Mouse (Mus musculus) embryonic facial prominence, embryonic 12.5 days (tissue): Measurements from ENCODE around the gene Tdrkh. TPM values are rescaled to one million over a fixed set of nuclear protein-coding genes. Genes with fewer than 3 reads are reported as not detected.
A peak's percentile ranks its signal among the peaks of the same experiment; 100 is the strongest.

Experiments used
- ATAC-seq: fragments of 200-750 bp; cut with Nextera tagmentation; 2 replicates; pipeline ENCODE4 v1.8.0; 2017; ENCODE audit not compliant: insufficient number of reproducible peaks, insufficient read depth, low FRiP score, low TSS enrichment
- H3K27ac ChIP-seq: fragments of 300-500 bp; sonication (generic); 2 replicates; pipeline ENCODE4 v1.5.1; 2016; ENCODE audit warnings: mild to moderate bottlenecking
- H3K27me3 ChIP-seq: fragments of 300-500 bp; sonication (generic); 2 replicates; pipeline ENCODE4 v1.6.1; 2016; ENCODE audit warnings: mild to moderate bottlenecking, moderate library complexity
- H3K36me3 ChIP-seq: fragments of 300-500 bp; sonication (generic); 2 replicates; pipeline ENCODE4 v1.6.1; 2016; ENCODE audit warnings: mild to moderate bottlenecking
- H3K4me1 ChIP-seq: fragments of 300-500 bp; sonication (generic); 2 replicates; pipeline ENCODE4 v1.6.1; 2016
- H3K4me2 ChIP-seq: fragments of 300-500 bp; sonication (generic); replicated peaks from 2 replicates; pipeline ENCODE4 v1.6.1; 2016; ENCODE audit warnings: mild to moderate bottlenecking, moderate library complexity
- H3K4me3 ChIP-seq: fragments of 300-500 bp; sonication (generic); 2 replicates; pipeline ENCODE4 v1.5.1; 2016; ENCODE audit warnings: mild to moderate bottlenecking
- H3K9ac ChIP-seq: fragments of 300-500 bp; sonication (generic); 2 replicates; pipeline ENCODE4 v1.6.1; 2016; ENCODE audit warnings: mild to moderate bottlenecking, moderate library complexity
- H3K9me3 ChIP-seq: fragments of 300-500 bp; sonication (generic); 2 replicates; pipeline ENCODE4 v1.6.1; 2016; ENCODE audit warnings: mild to moderate bottlenecking, moderate library complexity
- WGBS: fragments of 180-500 bp; shearing (Covaris S2); methylation state at CpG from one replicate; pipeline ENCODE4 v1.1.7; 2016; 5-methylcytosine and 5-hydroxymethylcytosine counted together
- polyA plus RNA-seq: library from polyadenylated mRNA; unstranded; fragments of >200 nt; fragmentation: Nextera tagmentation; extraction: Ambion mirVana; gene quantifications from 2 replicates; pipeline ENCODE4 v1.2.1, GENCODE M21; 2016

The Tdrkh gene
- polyA plus RNA-seq, 1 experiment from 2014 or later, result 11.8 TPM

- no peak for ATAC-seq
- Histone ChIP-seq H3K4me2 (no peak overlapping the region), H3K4me1 (peaks cover 8% of the 10 kb centered on the region; the same call in 1 of the 2 replicates), H3K9ac (no peak overlapping the region), H3K4me3 (no peak overlapping the region), H3K27ac (no peak overlapping the region), H3K36me3 (no peaks in the 10 kb centered on the region), H3K27me3 (no peaks in the 10 kb centered on the region), H3K9me3 (no peaks in the 10 kb centered on the region)
- WGBS, result 54% methylated on average over 11 of the region's 11 CpGs
Measured at GRCm38 (mm10) chr3:94463926-94464578, 51.0 kb downstream of the Tdrkh start.

- no peak overlapping the region for H3K27ac ChIP-seq
- H3K36me3 ChIP-seq, result no peaks in the 10 kb centered on the region
- H3K27me3 ChIP-seq, result no peaks in the 10 kb centered on the region
- no peak overlapping the region for H3K9ac ChIP-seq
- H3K4me1 ChIP-seq, result peaks cover 8% of the 10 kb centered on the region; the same call in 1 of the 2 replicates
- no peak overlapping the region for H3K4me2 ChIP-seq
- 57% methylated on average over 13 of the region's 13 CpGs for WGBS
- H3K9me3 ChIP-seq, result no peaks in the 10 kb centered on the region
- no peak for ATAC-seq
- no peak overlapping the region for H3K4me3 ChIP-seq
Measured at GRCm38 (mm10) chr3:94465632-94466430, 52.8 kb downstream of the Tdrkh start.

GRCm38 (mm10) chr3:94468931-94469330 is 55.9 kb downstream of the Tdrkh start:
- WGBS, result 31% methylated on average over 3 of the region's 3 CpGs
- Histone ChIP-seq H3K9ac (no peak overlapping the region), H3K4me2 (no peak overlapping the region), H3K36me3 (no peaks in the 10 kb centered on the region), H3K4me1 (peaks cover 18% of the 10 kb centered on the region; the same call in 1 of the 2 replicates), H3K9me3 (no peaks in the 10 kb centered on the region), H3K27ac (no peak overlapping the region), H3K27me3 (no peaks in the 10 kb centered on the region), H3K4me3 (no peak overlapping the region)
- ATAC-seq, result 0 out of 2 replicates have a peak, but pooled peaks have one; percentile 14

GRCm38 (mm10) chr3:94472447-94473114 is 59.5 kb downstream of the Tdrkh start:
- H3K4me3 ChIP-seq, result 0 out of 2 replicates have a peak overlapping the region, but pooled peaks have one; percentile 18
- peaks cover 10% of the 10 kb centered on the region; the same call in 1 of the 2 replicates for H3K4me1 ChIP-seq
- no peaks in the 10 kb centered on the region for H3K36me3 ChIP-seq
- no peaks in the 10 kb centered on the region for H3K9me3 ChIP-seq
- no peak overlapping the region for H3K27ac ChIP-seq
- no peak overlapping the region for H3K9ac ChIP-seq
- peak; percentile 78; the same call in 1 of the 2 replicates for ATAC-seq
- WGBS, result 9% methylated on average over 28 of the region's 28 CpGs
- H3K4me2 ChIP-seq, result peak overlapping the region; percentile 45
- no peaks in the 10 kb centered on the region for H3K27me3 ChIP-seq

DNA sequence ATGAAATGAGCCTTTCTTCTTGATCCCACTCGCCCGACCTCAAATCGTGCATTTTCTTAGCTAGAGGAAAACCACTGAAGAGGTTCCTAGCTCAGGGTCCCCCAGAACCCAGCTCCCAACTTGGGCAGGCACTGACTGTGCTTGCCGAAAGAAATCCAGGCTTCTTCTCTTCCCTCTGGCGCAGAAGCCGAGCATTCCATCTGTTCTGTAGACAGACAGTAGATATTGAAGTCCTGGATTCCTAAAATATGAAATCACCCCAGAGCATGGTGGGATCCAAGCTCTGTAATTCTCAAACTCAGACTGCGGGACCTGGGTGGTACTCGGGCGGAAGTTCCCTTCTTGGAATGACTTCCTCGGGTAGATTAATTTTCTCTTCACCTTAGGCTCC is 60.0 kb downstream of the Tdrkh start:
- Histone ChIP-seq H3K4me2 (no peak overlapping the region), H3K4me1 (peaks cover 15% of the 10 kb centered on the region; the same call in 1 of the 2 replicates), H3K27me3 (peaks cover under 1% of the 10 kb centered on the region; the same call in 1 of the 2 replicates), H3K36me3 (no peaks in the 10 kb centered on the region), H3K27ac (no peak overlapping the region), H3K9ac (no peak overlapping the region), H3K9me3 (no peaks in the 10 kb centered on the region), H3K4me3 (no peak overlapping the region)
- WGBS, result 46% methylated on average over 10 of the region's 10 CpGs
- ATAC-seq, result no peak

DNA sequence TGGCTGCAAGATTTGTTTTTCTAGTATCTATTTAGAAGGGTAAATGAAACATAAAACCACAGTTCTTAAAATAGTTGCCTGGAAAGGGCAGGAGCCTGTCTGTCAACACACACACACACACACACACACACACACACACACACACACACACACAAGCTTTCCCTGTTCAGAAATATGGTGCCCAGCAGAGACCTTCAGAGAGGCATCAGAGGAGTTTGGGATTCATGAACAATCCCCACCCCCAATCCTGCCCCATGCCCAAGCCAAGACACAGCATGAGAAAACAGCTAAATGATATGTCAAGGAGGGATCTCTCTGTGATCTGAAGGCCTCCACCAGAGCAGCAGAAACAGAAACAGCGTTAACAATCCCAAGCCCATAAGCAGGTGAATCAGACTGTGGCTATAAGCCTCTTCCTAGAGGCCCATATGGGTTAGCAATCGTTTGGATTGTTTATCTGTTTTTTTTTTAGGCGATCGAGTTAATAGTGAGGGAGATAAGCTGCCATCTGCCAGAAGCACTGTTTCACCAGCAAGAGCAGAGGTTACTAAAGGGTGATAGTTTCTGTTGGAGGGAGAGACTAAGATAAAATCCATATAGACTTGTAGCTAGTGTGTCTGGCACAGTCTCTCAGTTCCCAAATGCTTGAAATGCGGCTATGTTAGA is 60.6 kb downstream of the Tdrkh start:
- Histone ChIP-seq H3K4me3 (no peak overlapping the region), H3K4me2 (no peak overlapping the region), H3K27me3 (peaks cover 6% of the 10 kb centered on the region), H3K4me1 (peaks cover 18% of the 10 kb centered on the region; the same call in 1 of the 2 replicates), H3K9ac (no peak overlapping the region), H3K27ac (no peak overlapping the region), H3K9me3 (no peaks in the 10 kb centered on the region), H3K36me3 (no peaks in the 10 kb centered on the region)
- no peak for ATAC-seq
- 78% methylated on average over 5 of the region's 5 CpGs for WGBS

- H3K27ac ChIP-seq, result no peak overlapping the region
- H3K4me2 ChIP-seq, result no peak overlapping the region
- H3K9ac ChIP-seq, result no peak overlapping the region
- peaks cover 31% of the 10 kb centered on the region for H3K27me3 ChIP-seq
- no peaks in the 10 kb centered on the region for H3K9me3 ChIP-seq
- H3K4me3 ChIP-seq, result no peak overlapping the region
- no peak for ATAC-seq
- 71% methylated on average over 8 of the region's 8 CpGs for WGBS
- peaks cover 25% of the 10 kb centered on the region for H3K4me1 ChIP-seq
- no peaks in the 10 kb centered on the region for H3K36me3 ChIP-seq
Measured at GRCm38 (mm10) chr3:94476301-94477035, 63.4 kb downstream of the Tdrkh start.

- peaks cover 23% of the 10 kb centered on the region for H3K4me1 ChIP-seq
- no peak for ATAC-seq
- no peak overlapping the region for H3K4me3 ChIP-seq
- WGBS, result 42% methylated on average over 4 of the region's 4 CpGs
- no peaks in the 10 kb centered on the region for H3K9me3 ChIP-seq
- H3K27me3 ChIP-seq, result peaks cover 37% of the 10 kb centered on the region
- H3K27ac ChIP-seq, result no peak overlapping the region
- no peak overlapping the region for H3K4me2 ChIP-seq
- H3K36me3 ChIP-seq, result no peaks in the 10 kb centered on the region
- no peak overlapping the region for H3K9ac ChIP-seq
Measured at GRCm38 (mm10) chr3:94477444-94477843, 64.4 kb downstream of the Tdrkh start.

GRCm38 (mm10) chr3:94477981-94478422 is 64.9 kb downstream of the Tdrkh start, which contains the start of gene Celf3:
Gene Celf3 (plus strand): TSS chr3:94478295.
- H3K4me1 ChIP-seq, result peaks cover 17% of the 10 kb centered on the region
- no peaks in the 10 kb centered on the region for H3K36me3 ChIP-seq
- H3K4me3 ChIP-seq, result peak within 1 kb of the TSS; percentile 22
- peak; percentile 25; the same call in 1 of the 2 replicates for ATAC-seq
- peak within 1 kb of the TSS; percentile 33; the same call in 1 of the 2 replicates for H3K9ac ChIP-seq
- H3K27ac ChIP-seq, result no peak within 1 kb of the TSS
- peaks cover 37% of the 10 kb centered on the region for H3K27me3 ChIP-seq
- peak within 1 kb of the TSS; percentile 36 for H3K4me2 ChIP-seq
- H3K9me3 ChIP-seq, result no peaks in the 10 kb centered on the region
- 0% methylated on average over 10 of the region's 14 CpGs for WGBS

GRCm38 (mm10) chr3:94478591-94479169 is 65.6 kb downstream of the Tdrkh start:
- 4% methylated on average over 9 of the region's 9 CpGs for WGBS
- no peak overlapping the region for H3K27ac ChIP-seq
- H3K36me3 ChIP-seq, result no peaks in the 10 kb centered on the region
- no peak for ATAC-seq
- H3K4me2 ChIP-seq, result peak overlapping the region; percentile 36
- H3K9me3 ChIP-seq, result no peaks in the 10 kb centered on the region
- peak overlapping the region; percentile 33; the same call in 1 of the 2 replicates for H3K9ac ChIP-seq
- H3K4me3 ChIP-seq, result peak overlapping the region; percentile 22
- H3K27me3 ChIP-seq, result peaks cover 37% of the 10 kb centered on the region
- H3K4me1 ChIP-seq, result peaks cover 15% of the 10 kb centered on the region
